Mouse (Mus musculus) left cerebral cortex, adult 2 months (tissue): ENCODE measurements at regions not wholly inside any gene's neighbourhood (a gene's known extent, or its start where the extent isn't known, plus 50 kb on each side); places are given as distances from the start of the nearest gene placed in this dataset.

Experiments
- DNase-seq, 2 experiments: peaks; one replicate each; pipeline ENCODE4 v3.0.0; 2021 to 2022; ENCODE audit warnings: low spot score in 2 of 2, mixed read lengths in 1 of 2; ENCODE audit errors: extremely low spot score in 1 of 2
- H3K27ac ChIP-seq: fragments of 200-600 bp; 2 replicates; pipeline ENCODE4 v1.8.1; 2022
- H3K4me3 ChIP-seq: fragments of 200-600 bp; 2 replicates; pipeline ENCODE4 v1.8.1; 2022
- CTCF ChIP-seq: fragments of 200-600 bp; IDR thresholded peaks from 2 replicates; pipeline ENCODE4 v1.8.1; 2022; ENCODE audit warnings: antibody characterized with exemption, mild to moderate bottlenecking, moderate library complexity
- intact Hi-C: fragments of 180-260 bp; cut with DNase I; formaldehyde crosslinking; loops from one replicate; pipeline ENCODE4 v1.15.1; 2025

DNA sequence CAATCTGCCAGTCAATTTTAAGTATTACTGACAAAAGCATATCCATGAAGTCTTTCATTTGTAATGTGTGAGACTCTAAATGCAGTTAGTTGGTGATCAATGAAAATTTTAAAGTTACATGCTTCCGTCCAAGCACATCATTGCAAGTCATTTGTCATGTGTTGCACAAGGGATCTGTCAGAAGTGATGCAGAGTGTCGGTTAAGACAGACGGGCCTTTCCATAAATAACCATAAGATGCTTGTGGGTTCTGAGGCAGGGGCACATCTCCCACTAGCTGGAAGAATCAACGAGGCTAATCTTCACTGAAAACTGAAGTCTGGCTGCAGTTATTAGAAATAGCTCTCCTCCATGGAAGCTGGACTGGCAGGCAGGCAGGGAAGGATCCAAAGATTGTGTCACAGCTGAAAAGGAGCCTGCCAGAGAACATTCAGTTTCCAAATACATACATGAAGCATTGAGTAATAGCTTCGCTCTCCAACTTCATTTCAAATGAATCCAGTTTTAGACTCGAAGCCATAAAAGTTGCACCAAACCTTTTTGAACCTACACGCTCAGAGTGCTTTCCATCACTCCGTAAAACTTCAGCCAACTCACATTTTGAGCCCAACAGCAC is 241.8 kb downstream of the Gsdmc2 start:
- no peak for DNase-seq
- no peak overlapping the region for H3K4me3 ChIP-seq
- no peak overlapping the region for H3K27ac ChIP-seq
- intact Hi-C loops, result no loop called here
- TF ChIP-seq CTCF, result no peak

DNA sequence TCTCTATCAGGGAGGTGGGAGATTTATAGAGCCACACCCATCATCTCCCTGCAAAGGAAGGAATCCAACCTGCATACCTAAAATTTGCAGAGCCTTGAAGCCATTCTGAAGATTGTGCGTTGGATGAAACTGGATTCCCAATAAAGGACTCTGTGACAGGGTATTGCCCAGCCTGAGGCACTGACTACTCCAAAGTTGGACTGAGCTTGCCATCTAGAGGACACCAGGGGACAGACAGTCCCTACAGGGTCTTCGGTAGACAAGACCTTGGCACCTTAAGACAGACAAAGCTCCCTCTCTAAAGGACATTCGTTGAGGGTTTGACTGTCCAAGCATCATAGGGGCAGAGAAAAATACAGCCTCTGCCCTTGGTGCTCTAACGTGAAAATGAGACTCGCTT is 243.4 kb downstream of the Gsdmc2 start:
- DNase-seq, result peak in 1 of 2 experiments; percentile 22
- intact Hi-C loops, result loop anchor here (2.0 kb wide), 1 partner anchor 1619 kb away; no protein-coding TSS in a partner anchor

DNA sequence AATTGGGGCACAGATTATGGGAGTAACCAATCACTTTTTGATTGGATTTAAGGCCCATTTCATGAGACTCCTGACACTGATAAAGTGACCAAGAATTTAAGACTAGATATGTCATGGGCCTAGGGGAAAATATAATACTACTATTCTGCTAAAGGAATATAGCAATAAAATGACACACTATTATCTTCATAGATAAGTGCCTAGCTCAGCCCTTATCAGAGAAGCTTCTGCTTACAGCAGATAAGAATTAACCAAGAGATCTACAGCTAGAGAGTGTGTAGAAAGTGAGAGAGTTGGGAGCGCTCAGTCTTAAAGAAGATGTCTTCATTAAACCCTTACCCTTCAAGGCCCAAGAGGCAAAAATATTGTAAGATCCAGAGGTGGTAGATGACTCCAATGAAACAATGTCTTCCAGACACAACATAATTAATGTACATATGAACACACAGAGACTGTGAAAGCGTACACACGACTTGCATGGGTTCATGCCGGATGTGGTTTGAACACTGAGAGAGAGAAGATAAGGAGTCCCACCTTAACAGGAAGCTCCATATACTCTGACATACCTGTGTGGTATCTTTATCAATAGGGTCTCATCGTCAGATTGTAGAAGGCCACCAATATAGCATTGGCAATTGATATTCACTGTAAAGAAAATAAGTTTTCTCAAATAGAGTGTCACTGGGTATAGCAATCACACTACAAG is 252.1 kb downstream of the Gsdmc2 start:
- intact Hi-C loops, result no loop called here
- DNase-seq, result no peak
- TF ChIP-seq CTCF, result no peak
- no peak overlapping the region for H3K27ac ChIP-seq
- H3K4me3 ChIP-seq, result no peak overlapping the region

More for the DNA sequence above, 243.4 kb downstream of the Gsdmc2 start:
- peak; percentile 72 for TF ChIP-seq CTCF
- Histone ChIP-seq H3K4me3 (no peak overlapping the region), H3K27ac (no peak overlapping the region)

- intact Hi-C loops, result no loop called here
- Histone ChIP-seq H3K27ac (no peak overlapping the region), H3K4me3 (no peak overlapping the region)
- TF ChIP-seq CTCF, result no peak
- DNase-seq, result no peak
These were observed 285.7 kb downstream of the Gsdmc2 start for GRCm38 (mm10) chr15:63559293-63559692.

DNA sequence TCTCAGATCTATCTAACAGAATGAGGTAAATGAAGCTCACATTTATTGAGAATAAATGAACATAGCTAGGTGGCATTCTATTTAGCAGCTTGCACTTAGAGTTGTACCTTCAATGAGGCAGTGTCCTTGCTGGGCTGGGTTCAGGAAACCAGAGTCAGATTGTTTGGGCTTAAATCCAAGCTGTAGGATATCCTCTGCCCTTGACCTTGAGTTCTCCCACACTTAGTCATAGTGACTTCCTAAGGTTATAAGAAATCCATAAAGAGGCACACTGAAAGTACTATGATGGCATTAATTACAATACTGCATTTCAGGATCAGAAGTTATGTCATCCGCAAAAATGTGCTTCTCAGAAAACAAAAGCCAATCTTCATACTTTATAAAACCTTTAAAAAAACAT is 286.3 kb downstream of the Gsdmc2 start:
- DNase-seq, result no peak
- intact Hi-C loops, result no loop called here
- no peak overlapping the region for H3K27ac ChIP-seq
- no peak overlapping the region for H3K4me3 ChIP-seq
- TF ChIP-seq CTCF, result no peak

GRCm38 (mm10) chr15:63557816-63558215 is 287.2 kb downstream of the Gsdmc2 start:
- Histone ChIP-seq H3K27ac (no peak overlapping the region), H3K4me3 (no peak overlapping the region)
- intact Hi-C loops, result no loop called here
- no peak for DNase-seq
- no peak for TF ChIP-seq CTCF

GRCm38 (mm10) chr15:63553597-63553996 is 291.4 kb downstream of the Gsdmc2 start:
- H3K4me3 ChIP-seq, result no peak overlapping the region
- no peak for DNase-seq
- TF ChIP-seq CTCF, result no peak
- intact Hi-C loops, result no loop called here
- no peak overlapping the region for H3K27ac ChIP-seq

GRCm38 (mm10) chr15:63532337-63533055 is 312.5 kb downstream of the Gsdmc2 start:
- intact Hi-C loops, result no loop called here
- H3K4me3 ChIP-seq, result peak overlapping the region; percentile 32
- no peak overlapping the region for H3K27ac ChIP-seq

GRCm38 (mm10) chr15:63527318-63527717 is 317.7 kb downstream of the Gsdmc2 start:
- intact Hi-C loops, result no loop called here
- no peak for TF ChIP-seq CTCF
- no peak overlapping the region for H3K27ac ChIP-seq
- DNase-seq, result no peak
- H3K4me3 ChIP-seq, result no peak overlapping the region

More at GRCm38 (mm10) chr15:63532337-63533055, 312.5 kb downstream of the Gsdmc2 start:
- peak; percentile 9 to 17 for DNase-seq
- no peak for TF ChIP-seq CTCF

DNA sequence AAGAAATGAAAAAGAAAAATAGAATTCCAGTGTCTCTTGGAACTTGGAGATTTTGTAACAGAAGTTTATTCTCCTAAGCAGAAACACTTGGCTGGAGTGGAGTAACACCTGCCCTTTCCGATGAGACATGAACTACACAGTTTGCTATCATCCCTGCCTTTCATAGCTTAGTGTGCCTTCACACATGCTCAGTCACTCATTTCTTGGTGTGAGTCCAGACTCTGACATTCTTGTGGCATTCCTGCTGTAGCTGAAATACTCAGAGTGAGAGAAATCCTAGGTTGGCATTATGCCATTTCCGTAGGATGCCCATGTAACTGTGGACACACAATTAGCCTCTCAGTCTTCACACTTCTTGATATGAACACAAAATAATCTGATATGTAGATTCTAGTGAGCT is 318.2 kb downstream of the Gsdmc2 start:
- intact Hi-C loops, result no loop called here
- DNase-seq, result no peak
- Histone ChIP-seq H3K4me3 (no peak overlapping the region), H3K27ac (no peak overlapping the region)
- TF ChIP-seq CTCF, result no peak

DNA sequence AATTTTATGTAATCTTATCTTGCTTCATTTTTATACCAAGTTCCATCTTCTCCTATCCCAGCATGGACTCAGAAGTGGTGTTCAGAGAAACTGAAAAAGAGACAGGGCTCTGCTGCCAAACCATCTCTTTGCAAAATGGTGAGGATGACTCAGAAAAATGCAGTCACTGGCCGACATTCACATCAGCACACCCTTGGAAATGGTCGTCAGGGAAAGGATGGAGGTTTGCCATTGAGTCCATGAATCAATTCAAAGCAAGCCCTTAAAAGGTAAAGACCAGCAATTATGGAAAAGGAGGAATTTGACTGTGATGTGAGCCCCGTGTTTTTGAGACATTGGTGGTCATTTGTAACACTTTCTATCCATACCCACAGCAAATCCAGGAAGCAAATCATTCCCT is 327.7 kb downstream of the Gsdmc2 start:
- intact Hi-C loops, result no loop called here
- no peak overlapping the region for H3K27ac ChIP-seq
- no peak overlapping the region for H3K4me3 ChIP-seq
- no peak for TF ChIP-seq CTCF
- no peak for DNase-seq

- intact Hi-C loops, result no loop called here
- TF ChIP-seq CTCF, result no peak
- H3K4me3 ChIP-seq, result no peak overlapping the region
- no peak overlapping the region for H3K27ac ChIP-seq
- DNase-seq, result no peak
These were observed 344.5 kb downstream of the Gsdmc2 start for GRCm38 (mm10) chr15:63500453-63500852.
